Mouse (Mus musculus) E14TG2a.4 (cell line): ENCODE data around the gene Sox5.

ENCODE experiments used
- H3K27me3 ChIP-seq: 2 replicates; pipeline ENCODE4 v1.6.1; 2014; ENCODE audit warnings: low read length, control low read depth; ENCODE audit not compliant: insufficient read depth
- H3K36me3 ChIP-seq: 2 replicates; pipeline ENCODE4 v1.6.1; 2014; ENCODE audit warnings: low read length, control low read depth; ENCODE audit not compliant: insufficient read depth
- H3K4me1 ChIP-seq: replicated peaks from 2 replicates; pipeline ENCODE4 v1.6.1; 2014; ENCODE audit warnings: low read depth, low read length, control low read depth
- H3K4me3 ChIP-seq: replicated peaks from 2 replicates; pipeline ENCODE4 v1.5.1; 2014; ENCODE audit warnings: mild to moderate bottlenecking, low read length
- H3K9me3 ChIP-seq: 2 replicates; pipeline ENCODE4 v1.6.1; 2014; ENCODE audit warnings: low read length, control low read depth
- CTCF ChIP-seq: conservative IDR thresholded peaks from 2 replicates; pipeline ENCODE4 v1.5.1; 2014; ENCODE audit warnings: low read length
- NANOG ChIP-seq: IDR thresholded peaks from 2 replicates; pipeline ENCODE4 v1.6.1; 2014; ENCODE audit warnings: borderline replicate concordance, low read length, mixed read lengths
- POU5F1 ChIP-seq: IDR thresholded peaks from 2 replicates; pipeline ENCODE4 v1.6.1; 2014; ENCODE audit warnings: low read length, borderline replicate concordance

Gene Sox5

DNA sequence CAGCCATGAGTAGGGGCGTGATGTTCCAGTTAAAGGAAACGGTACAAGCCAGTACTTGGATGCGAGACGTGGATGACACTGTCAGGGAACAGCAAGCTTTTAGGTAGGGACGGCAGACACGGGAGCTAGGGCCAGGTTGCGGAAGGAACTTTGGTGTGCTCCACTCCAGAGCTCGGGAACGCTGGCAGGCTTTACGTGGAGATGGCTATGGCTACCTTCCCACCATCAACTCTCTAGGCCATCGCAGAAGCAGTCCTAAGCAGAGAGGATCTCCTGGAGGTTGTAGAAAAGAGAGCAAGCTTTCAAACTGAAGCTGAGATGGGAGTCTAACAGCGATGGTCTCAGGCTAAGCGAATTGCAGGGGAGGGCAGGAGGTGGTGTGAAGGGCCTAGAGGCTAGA lies 60.9 kb downstream of the Sox5 start:
- H3K27me3 ChIP-seq, result no peaks in the 10 kb centered on the region
- no peaks in the 10 kb centered on the region for H3K9me3 ChIP-seq
- no peaks in the 10 kb centered on the region for H3K36me3 ChIP-seq
- H3K4me1 ChIP-seq, result peaks cover 8% of the 10 kb centered on the region
- no peak overlapping the region for H3K4me3 ChIP-seq
- TF ChIP-seq NANOG (no peak), CTCF (no peak), POU5F1 (no peak)

DNA sequence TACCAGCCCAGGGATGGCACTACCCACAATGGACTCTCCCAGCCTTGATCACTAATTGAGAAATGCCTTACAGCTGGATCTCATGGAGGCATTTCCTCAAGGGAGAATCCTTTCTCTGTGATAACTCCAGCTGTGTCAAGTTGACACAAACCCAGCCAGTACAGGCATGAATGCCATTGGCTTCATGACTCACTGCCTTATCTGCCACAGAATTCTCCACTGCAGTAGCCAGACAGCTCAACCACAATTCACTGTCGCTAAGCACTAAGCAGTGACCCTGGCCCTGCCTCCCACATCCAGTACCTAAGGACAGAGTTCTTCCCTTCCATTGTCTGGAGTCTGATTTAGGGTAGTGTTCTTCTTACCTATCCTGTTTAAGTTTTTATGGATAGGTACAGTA lies 65.4 kb downstream of the Sox5 start:
- no peak overlapping the region for H3K4me3 ChIP-seq
- H3K27me3 ChIP-seq, result no peaks in the 10 kb centered on the region
- TF ChIP-seq CTCF (no peak), POU5F1 (no peak), NANOG (no peak)
- H3K36me3 ChIP-seq, result no peaks in the 10 kb centered on the region
- H3K4me1 ChIP-seq, result peaks cover 6% of the 10 kb centered on the region
- no peaks in the 10 kb centered on the region for H3K9me3 ChIP-seq

DNA sequence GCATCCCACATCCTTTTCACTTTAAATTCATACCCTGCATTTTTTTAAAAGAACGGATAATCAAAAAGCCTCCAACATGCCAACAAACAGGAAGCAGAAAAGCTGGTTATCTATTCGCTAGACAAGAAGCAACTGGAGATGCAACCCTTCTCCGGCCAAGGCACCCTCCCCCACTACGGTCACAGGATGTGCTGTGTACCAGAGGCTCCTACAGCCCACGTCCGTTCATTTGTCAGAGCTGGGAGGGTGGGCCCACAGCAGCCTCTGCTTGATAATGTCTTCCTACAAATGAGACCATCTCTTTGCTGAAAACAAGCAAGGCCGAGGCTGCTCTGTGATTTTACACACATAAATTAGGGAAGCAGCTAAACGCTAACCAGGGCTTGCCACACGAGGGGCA lies 69.9 kb downstream of the Sox5 start:
- H3K9me3 ChIP-seq, result no peaks in the 10 kb centered on the region

DNA sequence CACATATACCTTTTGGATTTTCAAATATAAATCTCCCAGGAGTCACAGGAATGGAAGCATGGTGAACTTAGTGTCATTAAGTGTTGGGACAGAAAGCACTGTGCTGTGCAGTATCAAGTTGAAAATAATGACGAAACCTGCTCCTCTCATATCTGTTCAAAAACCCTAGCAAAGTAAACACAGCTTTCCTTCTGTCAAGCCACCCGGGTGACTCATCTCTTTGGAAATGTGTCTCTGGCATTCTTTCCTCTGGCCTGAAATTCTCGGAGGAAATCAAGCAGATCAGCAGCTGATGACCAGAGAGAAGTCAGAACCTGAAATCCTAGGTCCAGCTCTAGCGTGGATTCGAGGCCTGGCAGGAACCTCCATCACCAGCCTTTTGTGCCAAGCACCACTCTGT lies 71.0 kb downstream of the Sox5 start:
- H3K27me3 ChIP-seq, result no peaks in the 10 kb centered on the region
- TF ChIP-seq POU5F1, result no peak
- no peak overlapping the region for H3K4me3 ChIP-seq
- no peaks in the 10 kb centered on the region for H3K36me3 ChIP-seq
- H3K9me3 ChIP-seq, result no peaks in the 10 kb centered on the region
- H3K4me1 ChIP-seq, result peaks cover 5% of the 10 kb centered on the region

More for the DNA sequence above, 69.9 kb downstream of the Sox5 start:
- Histone ChIP-seq H3K27me3 (no peaks in the 10 kb centered on the region), H3K4me1 (peaks cover 5% of the 10 kb centered on the region), H3K36me3 (no peaks in the 10 kb centered on the region), H3K4me3 (no peak overlapping the region)
- TF ChIP-seq CTCF (no peak), NANOG (no peak), POU5F1 (no peak)

DNA sequence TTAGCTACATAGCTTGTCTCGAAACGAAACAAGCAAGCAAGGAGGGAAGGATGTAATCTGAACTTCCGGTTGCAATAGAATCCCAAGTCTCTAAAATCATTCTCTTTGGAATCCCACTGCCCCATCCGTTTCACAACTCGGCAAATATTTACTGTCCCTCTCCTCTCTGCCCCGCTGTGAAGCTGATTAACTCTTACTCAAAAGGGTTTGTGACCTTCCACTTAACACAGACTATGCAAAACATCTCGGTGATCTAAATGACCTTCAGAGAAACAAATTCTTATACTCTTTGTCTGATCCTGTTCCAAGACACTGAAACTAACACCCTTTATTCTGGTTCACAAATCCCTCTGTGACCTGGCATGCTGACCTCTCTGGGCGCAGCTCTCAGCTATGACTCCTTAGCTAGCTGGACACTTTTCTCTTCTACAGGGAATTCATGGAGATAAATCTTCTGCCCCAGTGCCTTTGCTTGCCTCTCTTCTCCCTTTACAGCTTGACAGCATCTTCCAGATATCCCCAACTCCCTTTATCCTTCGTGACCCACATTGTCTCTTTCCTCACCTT lies 72.1 kb downstream of the Sox5 start:
- TF ChIP-seq NANOG (no peak), CTCF (no peak), POU5F1 (no peak)
- Histone ChIP-seq H3K4me3 (no peak overlapping the region), H3K36me3 (no peaks in the 10 kb centered on the region), H3K27me3 (no peaks in the 10 kb centered on the region), H3K9me3 (no peaks in the 10 kb centered on the region), H3K4me1 (peaks cover 5% of the 10 kb centered on the region)

DNA sequence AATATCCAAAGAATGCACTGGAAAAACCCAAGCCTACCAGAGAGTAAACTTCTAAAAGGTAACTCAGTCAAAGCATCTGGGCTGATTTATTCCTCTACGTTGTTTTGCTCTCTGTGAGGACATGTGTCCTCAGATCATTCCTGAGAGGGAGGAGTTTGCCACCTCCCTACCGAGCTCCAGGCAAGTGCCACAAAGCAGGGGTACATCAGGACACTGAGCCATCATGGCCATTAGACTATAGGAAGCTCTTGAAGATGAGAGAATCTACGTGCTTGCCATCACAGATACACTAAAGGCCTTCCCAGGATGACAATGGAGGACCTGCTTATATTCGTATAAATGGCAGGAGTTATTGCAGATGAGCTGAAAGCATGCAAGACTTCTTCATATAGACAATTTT lies 73.4 kb downstream of the Sox5 start:
- H3K9me3 ChIP-seq, result peaks cover 9% of the 10 kb centered on the region
- no peak for TF ChIP-seq CTCF
- TF ChIP-seq POU5F1, result no peak
- no peak for TF ChIP-seq NANOG
- H3K27me3 ChIP-seq, result no peaks in the 10 kb centered on the region
- peaks cover 5% of the 10 kb centered on the region for H3K4me1 ChIP-seq
- no peak overlapping the region for H3K4me3 ChIP-seq
- no peaks in the 10 kb centered on the region for H3K36me3 ChIP-seq

DNA sequence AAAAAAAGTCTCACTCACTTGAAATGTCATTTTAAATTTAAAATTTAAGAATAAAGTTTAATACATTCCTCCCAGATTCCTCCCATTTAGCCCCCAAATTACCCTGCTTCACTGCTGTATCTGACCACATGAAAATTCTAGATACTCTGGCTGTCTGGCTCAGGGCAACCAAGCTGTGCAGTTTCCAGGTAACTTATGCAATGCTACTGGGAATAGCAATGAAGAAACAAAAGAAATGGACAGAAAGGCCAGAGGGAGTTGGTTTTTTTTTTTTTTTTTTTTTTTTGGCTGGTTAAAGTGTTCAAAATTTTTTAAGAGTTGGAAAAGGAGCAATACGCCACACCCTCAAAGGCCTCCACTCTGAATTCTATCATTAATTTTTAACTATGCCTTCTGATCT lies 73.8 kb downstream of the Sox5 start:
- H3K36me3 ChIP-seq, result no peaks in the 10 kb centered on the region
- TF ChIP-seq CTCF, result no peak
- TF ChIP-seq NANOG, result no peak
- no peak for TF ChIP-seq POU5F1
- no peaks in the 10 kb centered on the region for H3K27me3 ChIP-seq
- peaks cover 13% of the 10 kb centered on the region for H3K9me3 ChIP-seq
- no peak overlapping the region for H3K4me3 ChIP-seq
- peaks cover 5% of the 10 kb centered on the region for H3K4me1 ChIP-seq

DNA sequence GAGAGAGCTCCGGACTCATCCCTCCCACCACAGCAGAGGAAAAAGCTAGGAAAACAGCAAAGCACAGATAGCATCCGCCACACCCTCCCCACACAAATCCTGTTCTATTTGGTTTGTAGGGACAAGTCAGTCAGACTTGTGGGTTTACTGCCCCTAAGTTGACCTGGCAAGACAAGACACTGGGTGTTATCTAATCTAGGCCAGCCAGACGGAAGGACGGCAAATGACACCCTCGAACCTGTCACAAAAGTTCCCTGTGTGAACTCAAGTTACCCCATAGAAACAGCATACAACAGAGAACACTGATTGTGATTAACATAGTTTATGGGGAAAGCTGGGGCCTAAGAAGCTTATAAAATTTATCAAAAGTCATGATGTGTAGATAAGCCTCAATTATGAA lies 76.8 kb downstream of the Sox5 start:
- peaks cover 19% of the 10 kb centered on the region for H3K9me3 ChIP-seq
- TF ChIP-seq CTCF, result no peak
- no peak for TF ChIP-seq POU5F1
- H3K4me3 ChIP-seq, result no peak overlapping the region
- no peaks in the 10 kb centered on the region for H3K36me3 ChIP-seq
- no peaks in the 10 kb centered on the region for H3K27me3 ChIP-seq
- H3K4me1 ChIP-seq, result peaks cover 4% of the 10 kb centered on the region

DNA sequence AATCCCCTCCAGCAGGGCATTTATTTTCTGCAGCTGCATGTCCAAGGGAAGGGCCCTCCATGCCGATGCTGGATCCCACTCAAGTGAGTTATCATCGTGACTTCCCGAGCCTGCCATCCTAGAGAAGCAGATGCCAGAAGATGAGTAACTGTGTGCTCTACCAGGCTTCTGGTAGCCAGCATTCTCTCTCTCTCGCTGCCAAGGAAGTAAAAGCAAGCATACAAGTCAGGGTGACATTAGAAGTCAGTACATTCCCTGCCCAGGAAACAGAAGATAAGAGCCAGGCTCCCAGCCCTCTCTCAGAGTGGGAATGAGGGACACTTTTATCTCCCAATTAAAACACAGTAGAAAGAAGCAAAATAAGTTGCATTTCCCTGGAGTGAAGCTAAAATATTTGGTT lies 86.1 kb downstream of the Sox5 start:
- Histone ChIP-seq H3K36me3 (no peaks in the 10 kb centered on the region), H3K4me3 (no peak overlapping the region), H3K27me3 (no peaks in the 10 kb centered on the region), H3K9me3 (peaks cover 8% of the 10 kb centered on the region; the same call in 1 of the 2 replicates), H3K4me1 (no peaks in the 10 kb centered on the region)
- no peak for TF ChIP-seq CTCF
- TF ChIP-seq NANOG, result no peak
- no peak for TF ChIP-seq POU5F1
